ENCODE assay signal across 34 mouse cellular contexts in genomic region chr16:11966041-11966440, GRCm38 (mm10). TPM values are rescaled to one million over a fixed set of nuclear protein-coding genes. Genes with fewer than 3 reads are reported as not detected.
DNase-seq lines count a peak whose midpoint lies in the region; ATAC-seq and TF ChIP-seq lines count a peak whose summit lies in the region.
"Had no signal": no experiment of that assay in that cellular context is flagged by ENCODE, and none has a peak within 500 bp of the region (broad histone marks: within the 10 kb centered on the region; RNA-seq: fewer than 3 reads in every experiment).

No protein-coding gene starts in this region.

- no peaks in the 10 kb centered on the region for H3K9me3 ChIP-seq in intestine, embryonic 15.5 days
- H3K9me3 ChIP-seq: embryonic facial prominence, embryonic 10.5 days; forebrain, embryonic 12.5 days; forebrain, embryonic 15.5 days; heart, embryonic 15.5 days had no signal

- H3K27ac ChIP-seq in intestine, embryonic 15.5 days, result no peak overlapping the region
- H3K27ac ChIP-seq: embryonic facial prominence, embryonic 10.5 days; embryonic facial prominence, embryonic 13.5 days; forebrain, embryonic 12.5 days; forebrain, embryonic 15.5 days; gastrocnemius, adult 2 months; heart, embryonic 15.5 days; hindbrain, embryonic 14.5 days; hindbrain, postnatal 0 days had no signal

- 89% methylated on average over 8 of the region's 8 CpGs for WGBS in intestine, embryonic 15.5 days

- no peak for TF ChIP-seq CTCF in brain, embryonic 14.5 days (IDR thresholded peaks at IDR 0.05; ENCODE audit: borderline replicate concordance, extremely low read depth, insufficient read depth, insufficient read length)

- H3K4me2 ChIP-seq in intestine, embryonic 15.5 days (replicated peaks), result no peak overlapping the region
- H3K4me2 ChIP-seq: embryonic facial prominence, embryonic 13.5 days; forebrain, embryonic 12.5 days; forebrain, embryonic 15.5 days; heart, embryonic 12.5 days; heart, embryonic 15.5 days; hindbrain, embryonic 14.5 days had no signal

- ATAC-seq in intestine, embryonic 15.5 days, result no peak
- ATAC-seq: CD4-positive, CD25-positive, alpha-beta regulatory T cell, adult 4 months; forebrain, embryonic 15.5 days; hindbrain, postnatal 0 days; inflammation-experienced regulatory T-cells, adult 6 months; intestine, postnatal 0 days had no signal

- DNase-seq in 3T3-L1 (ENCODE audit: low read depth, low spot score), result peak; percentile 7
- peak; percentile 73 for DNase-seq in ES-CJ7 (ENCODE audit: low read depth, low spot score)
- DNase-seq in NIH3T3 (ENCODE audit: low read depth), result peak; percentile 33
- DNase-seq in brain, embryonic 14.5 days (ENCODE audit: low read depth), result peak; percentile 4
- DNase-seq in left cerebral cortex, adult 18-20 months (ENCODE audit: low spot score in 2 of 2), result no peak
- no peak for DNase-seq in heart, adult 11 months
- DNase-seq: adrenal gland, adult 2 months; adrenal gland, postnatal 14 days; cerebellum, adult 11-12 months; cerebellum, adult 8-10 months; cerebellum, postnatal 10 days; cerebellum, postnatal 36 days; embryo, embryonic 11 days; gastrocnemius, adult 2 months; gastrocnemius, postnatal 14 days; heart, adult 18-20 months; heart, postnatal 10 days; heart, postnatal 36 days; kidney, adult 2 months had no signal

- no peaks in the 10 kb centered on the region for H3K36me3 ChIP-seq in intestine, embryonic 15.5 days
- H3K36me3 ChIP-seq: embryonic facial prominence, embryonic 10.5 days; embryonic facial prominence, embryonic 13.5 days; forebrain, embryonic 12.5 days; forebrain, embryonic 15.5 days; heart, embryonic 12.5 days; heart, embryonic 15.5 days had no signal

- no peak overlapping the region for H3K9ac ChIP-seq in intestine, embryonic 15.5 days
- H3K9ac ChIP-seq: embryonic facial prominence, embryonic 13.5 days; forebrain, embryonic 12.5 days; forebrain, embryonic 15.5 days; heart, embryonic 12.5 days; heart, embryonic 15.5 days; hindbrain, embryonic 14.5 days had no signal

- H3K27me3 ChIP-seq in intestine, embryonic 15.5 days (replicated peaks), result no peaks in the 10 kb centered on the region
- H3K27me3 ChIP-seq: embryonic facial prominence, embryonic 13.5 days; forebrain, embryonic 12.5 days; forebrain, embryonic 15.5 days; heart, embryonic 12.5 days; heart, embryonic 15.5 days had no signal

- no peak for TF ChIP-seq POLR2A in brain, embryonic 14.5 days (IDR thresholded peaks at IDR 0.05; ENCODE audit: borderline replicate concordance, extremely low read depth, insufficient read depth, insufficient read length, poor library complexity, severe bottlenecking)

- H3K4me1 ChIP-seq in intestine, embryonic 15.5 days (replicated peaks), result no peaks in the 10 kb centered on the region
- H3K4me1 ChIP-seq: embryonic facial prominence, embryonic 10.5 days; embryonic facial prominence, embryonic 13.5 days; forebrain, embryonic 12.5 days; forebrain, embryonic 15.5 days; heart, embryonic 12.5 days; heart, embryonic 15.5 days had no signal

- no peak overlapping the region for H3K4me3 ChIP-seq in intestine, embryonic 15.5 days (replicated peaks)
- H3K4me3 ChIP-seq: embryonic facial prominence, embryonic 10.5 days; embryonic facial prominence, embryonic 13.5 days; erythroblast, embryonic 14.5 days; forebrain, embryonic 12.5 days; forebrain, embryonic 15.5 days; gastrocnemius, adult 2 months; heart, embryonic 12.5 days; heart, embryonic 15.5 days had no signal

RNA-seq across cellular contexts. Expression of gene Shisa9, which starts 17.9 kb away (rescaled TPM):
- 13.2 and 18.3 TPM in 2 replicates for polyA plus RNA-seq in brain, embryonic 14.5 days (2012; rRNA removed)
- 10 to 100 TPM; 55.6 to 58.7 TPM for total RNA-seq in left cerebral cortex, adult 18-20 months (2021)
- polyA plus RNA-seq in intestine, embryonic 15.5 days (2015; fragmentation: Nextera tagmentation; extraction: Ambion mirVana), result 1.0 and 1.2 TPM in 2 replicates
- total RNA-seq: ES-E14; gastrocnemius, adult 2 months; gastrocnemius, postnatal 14 days; heart, postnatal 36 days had no signal
- polyA plus RNA-seq: C2C12; CD4-positive, CD25-positive, alpha-beta regulatory T cell, adult 4 months; erythroblast, embryonic 14.5 days had no signal

RNA-seq across cellular contexts. Expression of gene Cpped1, which starts 56.8 kb away (rescaled TPM):
- 8.5 and 13.6 TPM in 2 replicates for polyA plus RNA-seq in brain, embryonic 14.5 days (2012; rRNA removed)
- 10 to 100 TPM; 37.1 to 37.8 TPM for total RNA-seq in left cerebral cortex, adult 18-20 months (2021)
- polyA plus RNA-seq in intestine, embryonic 15.5 days (2015; fragmentation: Nextera tagmentation; extraction: Ambion mirVana), result 28.7 and 29.7 TPM in 2 replicates

Comparison
In these comparisons a context has a peak if more than half of its experiments do, and no peak if none do; other contexts are left out.
1. DNase-seq: peak in 3T3-L1 (single experiment), ES-CJ7 (single experiment), NIH3T3 (single experiment) and brain, embryonic 14.5 days (single experiment); none in left cerebral cortex, adult 18-20 months (0 of 2) and heart, adult 11 months (single experiment).